Mouse (Mus musculus) kidney, embryonic 15.5 days (tissue): Measurements from ENCODE around the gene Nsd1. TPM values are rescaled to one million over a fixed set of nuclear protein-coding genes. Genes with fewer than 3 reads are reported as not detected.
"Not testable (repeated sequence)": the region's sequence is repeated elsewhere in the genome, so short reads cannot be mapped to it uniquely, and the experiment has no call there.

Source experiments
- ATAC-seq: fragments of 200-750 bp; cut with Nextera tagmentation; replicated peaks from 2 replicates; pipeline ENCODE4 v1.8.0; 2017; ENCODE audit warnings: moderate TSS enrichment; ENCODE audit not compliant: low FRiP score
- H3K27ac ChIP-seq: fragments of 300-500 bp; sonication (generic); 2 replicates; pipeline ENCODE4 v1.5.1; 2015; ENCODE audit warnings: mild to moderate bottlenecking, inconsistent platforms
- H3K27me3 ChIP-seq: fragments of 300-500 bp; sonication (generic); 2 replicates; pipeline ENCODE4 v1.6.1; 2015; ENCODE audit warnings: inconsistent platforms
- H3K36me3 ChIP-seq: fragments of 300-500 bp; sonication (generic); 2 replicates; pipeline ENCODE4 v1.6.1; 2015; ENCODE audit warnings: inconsistent platforms
- H3K4me1 ChIP-seq: fragments of 300-500 bp; sonication (generic); 2 replicates; pipeline ENCODE4 v1.6.1; 2015; ENCODE audit warnings: inconsistent platforms
- H3K4me2 ChIP-seq: fragments of 300-500 bp; sonication (generic); 2 replicates; pipeline ENCODE4 v1.6.1; 2015; ENCODE audit warnings: moderate library complexity, mild to moderate bottlenecking, inconsistent platforms
- H3K4me3 ChIP-seq: fragments of 300-500 bp; sonication (generic); replicated peaks from 2 replicates; pipeline ENCODE4 v1.5.1; 2015; ENCODE audit warnings: mild to moderate bottlenecking, inconsistent platforms
- H3K9ac ChIP-seq: fragments of 300-500 bp; sonication (generic); 2 replicates; pipeline ENCODE4 v1.6.1; 2015; ENCODE audit warnings: mild to moderate bottlenecking, inconsistent platforms
- H3K9me3 ChIP-seq: fragments of 300-500 bp; sonication (generic); replicated peaks from 2 replicates; pipeline ENCODE4 v1.6.1; 2016; ENCODE audit warnings: inconsistent platforms
- WGBS: fragments of 180-500 bp; shearing (Covaris S2); methylation state at CpG from one replicate; pipeline ENCODE4 v1.1.7; 2015; ENCODE audit warnings: mixed read lengths; 5-methylcytosine and 5-hydroxymethylcytosine counted together
- polyA plus RNA-seq: library from polyadenylated mRNA; unstranded; fragments of >200 nt; fragmentation: Nextera tagmentation; extraction: Ambion mirVana; gene quantifications from 2 replicates; pipeline ENCODE4 v1.2.1, GENCODE M21; 2015

Nsd1 gene
- polyA plus RNA-seq, 1 experiment from 2014 or later = 66.9 TPM

DNA sequence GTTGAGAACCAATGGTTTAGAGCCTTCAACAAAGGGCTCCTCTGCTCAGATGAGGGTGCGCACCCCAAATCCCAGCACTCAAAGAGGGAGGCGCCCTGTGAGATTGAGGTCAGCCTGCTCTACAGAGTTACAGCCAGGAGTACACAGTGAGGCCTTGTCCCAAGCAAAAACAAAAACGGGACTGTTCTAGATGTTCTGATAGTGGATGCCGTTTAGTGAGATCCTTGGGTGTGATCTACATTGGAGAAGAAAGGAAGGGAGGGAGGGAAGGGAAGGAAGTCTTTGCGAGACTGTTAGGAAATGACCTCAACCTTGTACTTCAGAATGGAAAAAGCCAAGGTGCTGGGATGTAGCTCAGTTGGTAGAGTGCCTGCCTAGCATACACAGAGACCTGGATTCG, 33.3 kb upstream of the Nsd1 start:
- Histone ChIP-seq H3K4me3 (no peak overlapping the region), H3K36me3 (no peaks in the 10 kb centered on the region), H3K27me3 (no peaks in the 10 kb centered on the region), H3K4me1 (peaks cover 19% of the 10 kb centered on the region), H3K27ac (no peak overlapping the region), H3K9me3 (no peaks in the 10 kb centered on the region), H3K9ac (no peak overlapping the region), H3K4me2 (no peak overlapping the region)
- WGBS = 81% methylated on average over 6 of the region's 6 CpGs
- no peak for ATAC-seq

DNA sequence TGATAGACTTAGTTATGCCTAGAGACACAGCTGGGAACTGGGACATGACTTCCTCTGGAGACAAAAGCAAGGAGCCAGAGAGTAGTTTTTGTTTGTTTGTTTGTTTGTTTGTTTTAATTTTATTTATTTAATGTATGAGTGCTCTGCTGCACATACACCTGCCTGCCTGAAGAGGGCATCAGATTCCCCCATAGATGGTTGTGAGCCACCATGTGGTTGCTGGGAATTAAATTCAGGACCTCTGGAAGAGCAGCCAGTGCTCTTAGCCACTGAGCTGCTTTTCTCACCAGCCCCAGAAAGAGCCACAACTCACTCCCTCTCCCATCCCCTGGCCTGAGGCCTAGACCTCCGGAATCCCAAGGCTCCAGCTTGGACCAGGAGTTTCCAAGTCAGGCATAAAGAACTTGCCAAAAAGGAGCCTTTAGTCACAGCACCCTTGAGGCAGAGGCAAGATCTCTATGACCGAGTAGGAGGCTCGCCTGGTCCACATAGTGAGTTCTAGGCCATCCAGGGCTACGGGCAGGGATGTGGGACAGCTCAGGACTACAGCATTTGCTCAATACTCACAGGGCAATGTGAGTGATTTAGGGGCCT, 31.6 kb upstream of the Nsd1 start:
- H3K4me2 ChIP-seq = no peak overlapping the region
- H3K36me3 ChIP-seq = no peaks in the 10 kb centered on the region
- 0 out of 2 replicates have a peak, but pooled peaks cover 4% of the 10 kb centered on the region for H3K4me1 ChIP-seq
- no peak for ATAC-seq
- no peak overlapping the region for H3K9ac ChIP-seq
- 66% methylated on average over 4 of the region's 4 CpGs for whole genome bisulfite sequencing
- no peaks in the 10 kb centered on the region for H3K9me3 ChIP-seq
- no peaks in the 10 kb centered on the region for H3K27me3 ChIP-seq
- no peak overlapping the region for H3K4me3 ChIP-seq
- H3K27ac ChIP-seq = 0 out of 2 replicates have a peak overlapping the region, but pooled peaks have one; percentile 2

DNA sequence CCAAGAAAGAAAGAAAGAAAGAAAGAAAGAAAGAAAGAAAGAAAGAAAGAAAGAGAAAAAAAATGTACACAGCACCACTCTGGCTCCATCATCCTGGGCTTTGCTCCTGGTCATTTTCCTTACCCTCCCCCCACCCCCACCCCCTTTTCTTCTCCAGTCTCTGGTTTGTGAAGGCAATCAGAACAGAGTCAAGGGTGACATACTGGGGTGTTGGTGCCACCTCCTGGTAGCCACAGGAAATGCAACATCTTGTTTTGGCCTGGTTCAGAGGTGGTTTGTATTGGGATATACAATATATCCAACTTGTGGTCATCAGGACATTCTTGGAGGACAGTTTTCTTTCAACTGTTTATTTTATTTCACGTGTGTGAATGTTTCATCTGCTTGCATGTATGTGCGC, 31.0 kb upstream of the Nsd1 start:
- 42% methylated on average over 2 of the region's 2 CpGs for WGBS
- no peak overlapping the region for H3K27ac ChIP-seq
- no peaks in the 10 kb centered on the region for H3K27me3 ChIP-seq
- no peak overlapping the region for H3K4me2 ChIP-seq
- 0 out of 2 replicates have a peak, but pooled peaks have one; percentile 1 for ATAC-seq
- no peaks in the 10 kb centered on the region for H3K36me3 ChIP-seq
- H3K9ac ChIP-seq = no peak overlapping the region
- 0 out of 2 replicates have a peak, but pooled peaks cover 4% of the 10 kb centered on the region for H3K4me1 ChIP-seq
- no peaks in the 10 kb centered on the region for H3K9me3 ChIP-seq
- no peak overlapping the region for H3K4me3 ChIP-seq

DNA sequence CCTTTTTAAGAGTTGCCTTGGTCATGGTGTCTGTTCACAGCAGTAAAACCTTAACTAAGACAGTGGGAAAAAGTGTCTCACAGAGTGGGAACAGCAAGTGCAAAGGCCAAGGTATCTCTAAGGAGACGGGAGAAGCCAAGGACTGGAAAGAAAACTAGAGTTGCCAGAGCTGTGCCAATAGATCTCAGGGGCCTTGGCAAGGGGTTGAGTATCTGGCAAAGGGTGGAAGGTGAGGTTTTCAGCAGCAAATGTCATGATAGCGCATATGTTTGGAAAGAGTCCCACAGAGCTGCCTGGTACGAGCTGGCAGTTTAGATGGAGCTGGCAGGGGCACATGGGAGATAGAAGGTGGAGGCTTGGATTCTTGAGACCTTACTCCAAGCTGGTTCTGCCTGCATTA, 30.0 kb upstream of the Nsd1 start:
- Histone ChIP-seq H3K4me3 (no peak overlapping the region), H3K9me3 (no peaks in the 10 kb centered on the region), H3K27me3 (no peaks in the 10 kb centered on the region), H3K9ac (no peak overlapping the region), H3K36me3 (no peaks in the 10 kb centered on the region), H3K27ac (no peak overlapping the region), H3K4me2 (no peak overlapping the region), H3K4me1 (0 out of 2 replicates have a peak, but pooled peaks cover 4% of the 10 kb centered on the region)
- no peak for ATAC-seq
- 88% methylated on average over 3 of the region's 3 CpGs for WGBS

DNA sequence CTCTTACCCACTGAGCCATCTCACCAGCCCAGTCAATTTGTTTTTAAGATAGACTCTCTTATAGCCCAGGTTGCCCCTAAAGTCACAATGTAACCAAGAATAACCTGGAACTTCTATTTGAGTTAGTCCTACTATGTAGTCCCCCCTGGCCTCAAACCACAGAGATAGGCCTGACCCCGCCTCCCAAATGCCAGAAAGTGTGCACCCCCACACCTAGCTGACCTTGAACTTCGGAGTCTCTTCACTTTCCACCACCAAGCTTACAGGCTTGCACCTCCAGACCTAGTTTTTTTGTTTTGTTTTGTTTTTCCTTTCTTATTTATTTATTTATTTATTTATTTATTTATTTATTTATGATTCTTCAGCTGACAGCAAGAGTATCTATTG, 27.8 kb upstream of the Nsd1 start:
- Histone ChIP-seq H3K4me2 (peak overlapping the region; percentile 63), H3K9me3 (no peaks in the 10 kb centered on the region), H3K4me3 (peak overlapping the region; percentile 43), H3K27me3 (no peaks in the 10 kb centered on the region), H3K36me3 (no peaks in the 10 kb centered on the region), H3K9ac (no peak overlapping the region), H3K27ac (peak overlapping the region; percentile 88; the same call in 1 of the 2 replicates), H3K4me1 (0 out of 2 replicates have a peak, but pooled peaks cover 4% of the 10 kb centered on the region)
- no peak for ATAC-seq
- 70% methylated on average over 2 of the region's 2 CpGs for WGBS

DNA sequence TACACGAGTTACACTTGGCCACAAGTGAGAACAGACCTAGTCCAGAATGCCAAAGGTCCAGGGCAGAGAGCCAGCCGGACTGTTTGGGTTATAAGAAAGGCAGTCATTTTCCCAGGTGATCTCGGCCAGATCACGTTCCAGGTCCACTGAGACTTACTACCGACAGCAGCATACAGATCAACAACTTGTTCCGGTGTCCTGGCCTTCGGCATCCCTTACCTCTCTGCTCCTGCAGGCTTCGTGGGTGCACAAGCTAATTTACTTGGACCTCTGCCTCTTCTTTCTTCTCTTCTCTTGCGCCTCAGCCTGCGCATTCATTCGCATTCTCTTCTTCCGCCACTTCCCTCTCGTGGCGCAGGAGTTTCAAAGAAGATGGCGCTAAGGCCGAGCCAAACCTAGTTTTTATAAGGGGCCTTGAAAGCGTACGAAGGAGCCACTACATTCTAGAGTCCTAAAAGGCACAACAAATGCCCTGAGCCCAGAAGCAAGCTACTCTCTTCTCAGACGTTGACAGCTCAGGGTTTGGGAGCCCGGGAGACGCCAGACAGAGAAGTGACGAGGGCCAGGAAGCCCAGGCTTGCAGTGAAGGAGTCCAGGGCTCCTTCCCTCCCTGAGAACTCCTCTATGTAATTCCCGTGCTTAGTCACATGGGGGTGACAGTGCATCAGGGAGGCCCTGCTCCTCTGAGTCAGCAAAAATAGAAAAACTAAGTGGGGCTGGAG, 27.2 kb upstream of the Nsd1 start:
- Histone ChIP-seq H3K27ac (peak overlapping the region; percentile 88), H3K36me3 (no peaks in the 10 kb centered on the region), H3K4me3 (peak overlapping the region; percentile 43), H3K4me1 (0 out of 2 replicates have a peak, but pooled peaks cover 4% of the 10 kb centered on the region), H3K9me3 (no peaks in the 10 kb centered on the region), H3K27me3 (no peaks in the 10 kb centered on the region), H3K9ac (peak overlapping the region; percentile 50), H3K4me2 (peak overlapping the region; percentile 63)
- 2% methylated on average over 23 of the region's 23 CpGs for WGBS
- ATAC-seq = peak; percentile 93

DNA sequence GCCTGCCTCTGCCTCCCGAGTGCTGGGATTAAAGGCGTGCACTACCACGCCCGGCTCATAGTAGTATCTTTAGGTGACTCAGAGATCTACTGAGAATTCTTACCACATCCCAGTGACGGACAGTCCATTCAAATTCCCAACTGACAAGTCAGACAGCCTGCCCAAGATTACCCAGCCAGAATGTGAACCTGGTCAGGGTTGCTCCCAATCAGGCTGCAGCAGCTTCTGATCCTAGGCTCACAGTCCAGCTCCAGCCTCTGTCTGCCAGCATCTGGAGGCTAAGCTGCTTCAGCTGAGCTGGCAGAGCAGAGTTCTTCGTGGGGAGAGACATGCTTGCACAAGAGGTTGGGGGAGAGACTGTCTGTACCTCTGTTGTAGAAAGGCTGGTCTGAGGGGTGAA, 26.2 kb upstream of the Nsd1 start:
- WGBS = 82% methylated on average over 6 of the region's 6 CpGs
- no peak for ATAC-seq
- H3K4me2 ChIP-seq = no peak overlapping the region
- H3K9ac ChIP-seq = no peak overlapping the region
- no peak overlapping the region for H3K27ac ChIP-seq
- H3K9me3 ChIP-seq = no peaks in the 10 kb centered on the region
- H3K36me3 ChIP-seq = no peaks in the 10 kb centered on the region
- 0 out of 2 replicates have a peak, but pooled peaks cover 1% of the 10 kb centered on the region for H3K4me1 ChIP-seq
- no peak overlapping the region for H3K4me3 ChIP-seq
- H3K27me3 ChIP-seq = no peaks in the 10 kb centered on the region

DNA sequence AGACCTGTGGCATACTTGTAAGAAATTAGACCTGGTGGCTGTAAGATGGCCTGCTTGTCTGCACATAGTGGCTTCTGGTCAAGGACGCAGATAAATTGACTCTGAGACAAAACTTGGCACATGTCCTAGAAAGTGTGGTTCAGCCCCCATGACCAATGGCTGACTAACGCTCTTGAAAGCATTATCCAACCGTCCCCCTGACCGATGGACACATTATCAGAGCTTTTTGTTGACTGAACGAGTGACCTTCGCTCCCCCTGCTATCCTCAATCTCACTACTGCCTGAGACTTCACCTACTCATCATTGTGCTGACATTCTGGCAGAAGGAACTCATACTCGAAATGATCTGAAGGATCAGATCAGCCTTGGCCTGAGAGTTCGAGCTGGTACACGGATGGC, 22.5 kb upstream of the Nsd1 start:
- H3K36me3 ChIP-seq, ATAC-seq, H3K4me3 ChIP-seq, H3K9ac ChIP-seq, H3K9me3 ChIP-seq, H3K27me3 ChIP-seq, H3K27ac ChIP-seq, H3K4me2 ChIP-seq: not testable (repeated sequence)
- 55% methylated on average over 4 of the region's 9 CpGs for WGBS
- H3K4me1 ChIP-seq = peaks cover 21% of the 10 kb centered on the region

DNA sequence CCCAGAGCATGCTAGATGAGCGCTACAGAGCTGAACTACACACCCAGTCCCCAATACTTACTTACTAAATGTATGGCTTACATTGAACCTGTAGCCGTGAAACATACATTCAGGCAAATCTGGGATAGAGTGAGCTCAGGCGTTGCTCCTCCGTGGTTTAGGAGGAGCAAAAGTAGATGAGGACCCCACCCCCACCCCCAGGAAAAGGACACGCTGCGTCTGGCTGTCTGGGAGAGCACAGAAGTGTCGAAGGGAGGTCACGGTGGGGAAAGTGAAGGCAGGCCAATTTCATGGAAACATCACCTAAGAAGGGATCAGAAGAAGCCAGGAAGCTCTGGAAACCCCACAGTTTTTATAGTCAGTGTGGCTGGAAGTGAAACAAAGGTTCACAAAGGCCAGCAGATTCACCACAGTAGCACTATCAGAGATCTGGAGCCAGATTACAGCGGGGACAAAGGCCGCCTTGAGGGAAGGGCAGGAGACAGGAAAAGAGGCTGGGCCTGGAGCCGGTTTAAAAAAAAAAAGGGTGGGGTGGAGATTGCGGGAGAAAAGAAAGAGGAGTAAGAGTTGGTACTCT, 20.0 kb upstream of the Nsd1 start:
- Histone ChIP-seq H3K27ac (peak overlapping the region; percentile 93), H3K9ac (peak overlapping the region; percentile 52), H3K27me3 (no peaks in the 10 kb centered on the region), H3K4me1 (peaks cover 21% of the 10 kb centered on the region), H3K36me3 (no peaks in the 10 kb centered on the region), H3K4me3 (peak overlapping the region; percentile 45), H3K9me3 (no peaks in the 10 kb centered on the region), H3K4me2 (peak overlapping the region; percentile 74)
- 3% methylated on average over 12 of the region's 12 CpGs for WGBS
- ATAC-seq = peak; percentile 22; the same call in 1 of the 2 replicates

DNA sequence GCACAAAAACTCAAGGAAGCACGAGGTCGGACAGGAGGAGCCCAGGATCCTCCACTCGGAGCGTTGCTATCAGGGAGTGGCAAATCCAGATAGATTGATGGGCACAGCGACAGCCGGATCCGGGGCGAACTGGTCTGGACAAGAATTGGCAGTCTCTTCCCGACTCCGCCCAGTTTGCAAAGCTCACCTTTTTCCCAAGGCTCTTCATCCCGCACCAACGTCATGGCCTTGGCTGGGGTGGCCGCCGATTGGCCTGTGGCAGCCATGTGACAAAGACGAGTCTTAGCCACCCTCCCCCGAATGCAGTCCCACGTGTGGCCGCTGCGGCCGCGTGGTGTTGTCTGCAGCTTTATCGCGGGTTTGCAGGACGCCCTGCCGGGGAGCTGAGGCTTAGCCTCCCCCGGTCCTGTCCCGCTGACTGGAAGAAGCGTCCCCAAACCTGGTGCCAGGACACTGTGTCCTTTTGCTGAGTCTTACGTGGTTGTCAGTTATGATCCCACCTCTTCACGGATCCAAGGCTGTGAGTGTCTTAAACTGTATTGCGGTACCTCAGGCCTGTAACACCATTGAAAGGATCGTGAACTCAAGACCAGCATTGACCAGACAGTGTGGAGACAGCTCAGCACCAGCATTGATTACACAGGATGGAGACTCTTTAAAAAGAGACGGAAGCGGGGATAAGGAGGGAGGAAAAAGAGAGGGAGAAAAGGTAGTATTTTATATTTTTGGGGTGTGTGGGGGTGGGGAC, 19.3 kb upstream of the Nsd1 start:
- Histone ChIP-seq H3K9me3 (no peaks in the 10 kb centered on the region), H3K4me2 (peak overlapping the region; percentile 74), H3K4me1 (peaks cover 21% of the 10 kb centered on the region), H3K27ac (peak overlapping the region; percentile 93), H3K4me3 (peak overlapping the region; percentile 45), H3K9ac (peak overlapping the region; percentile 52), H3K27me3 (no peaks in the 10 kb centered on the region), H3K36me3 (no peaks in the 10 kb centered on the region)
- ATAC-seq = peak; percentile 99
- 3% methylated on average over 34 of the region's 34 CpGs for WGBS

DNA sequence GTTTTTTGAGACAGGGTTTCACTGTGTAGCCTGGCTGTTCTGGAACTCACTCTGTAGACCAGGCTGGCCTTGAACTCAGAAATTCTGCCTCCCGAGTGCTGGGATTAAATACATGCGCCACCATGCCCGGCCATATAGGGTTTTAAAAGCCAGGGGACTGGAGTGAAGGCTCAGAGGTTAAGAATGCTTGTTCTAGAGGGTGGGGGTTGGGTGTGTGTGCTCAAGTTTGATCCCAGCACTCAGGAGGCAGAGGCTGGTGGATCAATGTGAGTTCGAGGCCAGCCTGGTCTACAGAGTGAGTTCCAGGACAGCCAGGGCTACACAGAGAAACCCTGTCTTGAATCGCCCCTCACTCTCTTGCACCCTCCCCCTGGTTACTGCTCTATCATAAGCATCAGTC, 18.0 kb upstream of the Nsd1 start:
- Histone ChIP-seq H3K4me1 (peaks cover 21% of the 10 kb centered on the region), H3K36me3 (no peaks in the 10 kb centered on the region), H3K27ac (no peak overlapping the region), H3K9ac (no peak overlapping the region), H3K9me3 (no peaks in the 10 kb centered on the region), H3K4me2 (no peak overlapping the region), H3K4me3 (no peak overlapping the region), H3K27me3 (no peaks in the 10 kb centered on the region)
- WGBS = 85% methylated on average over 5 of the region's 5 CpGs
- ATAC-seq = no peak

DNA sequence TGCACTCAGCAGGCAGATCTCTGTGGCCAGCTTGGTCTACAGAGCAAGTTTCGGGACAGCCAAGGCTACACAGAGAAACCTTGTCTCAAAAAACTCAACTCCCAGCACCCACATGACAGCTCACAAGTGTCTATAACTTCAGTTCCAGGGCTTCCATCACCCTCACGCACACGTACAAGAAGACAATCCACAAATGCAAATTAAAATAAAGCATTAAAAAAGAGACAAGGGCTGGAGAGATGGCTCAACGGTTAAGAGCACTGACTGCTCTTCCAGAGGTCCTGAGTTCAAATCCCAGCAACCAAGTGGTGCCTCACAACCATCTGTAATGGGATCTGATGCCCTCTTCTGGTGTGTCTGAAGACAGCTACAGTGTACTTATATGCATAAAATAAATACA, 6.8 kb upstream of the Nsd1 start:
- not testable (repeated sequence) for H3K9me3 ChIP-seq, H3K9ac ChIP-seq, H3K27ac ChIP-seq, H3K36me3 ChIP-seq, ATAC-seq, H3K4me1 ChIP-seq, H3K4me3 ChIP-seq, H3K4me2 ChIP-seq, H3K27me3 ChIP-seq
- 86% methylated on average over 4 of the region's 4 CpGs for WGBS
